Mouse (Mus musculus): ENCODE data around the gene Arhgap25. TPM values are rescaled to one million over a fixed set of nuclear protein-coding genes. Genes with fewer than 3 reads are reported as not detected.
A peak's percentile ranks its signal among the peaks of the same experiment; 100 is the strongest.
"Not testable (repeated sequence)": the region's sequence is repeated elsewhere in the genome, so short reads cannot be mapped to it uniquely, and the experiment has no call there.

Arhgap25 gene
- total RNA-seq, 2 experiments from 2014 or later = 1.1 to 1.3 TPM

- no peak for DNase-seq
- intact Hi-C loops (cut with DNase I) = no loop called here
Observed at GRCm38 (mm10) chr6:87510999-87511398, 22.1 kb downstream of the Arhgap25 start.

- DNase-seq = no peak
- intact Hi-C loops (cut with DNase I) = no loop called here
Observed at GRCm38 (mm10) chr6:87509806-87510205, 23.3 kb downstream of the Arhgap25 start.

GRCm38 (mm10) chr6:87504875-87505274 is 28.2 kb downstream of the Arhgap25 start:
- intact Hi-C loops (cut with DNase I) = no loop called here

GRCm38 (mm10) chr6:87503976-87504375 is 29.1 kb downstream of the Arhgap25 start:
- intact Hi-C loops (cut with DNase I) = no loop called here
- no peak for DNase-seq

More at GRCm38 (mm10) chr6:87504875-87505274, 28.2 kb downstream of the Arhgap25 start:
- no peak for DNase-seq

GRCm38 (mm10) chr6:87503536-87503935 is 29.5 kb downstream of the Arhgap25 start:
- intact Hi-C loops (cut with DNase I) = no loop called here
- DNase-seq = no peak

GRCm38 (mm10) chr6:87502831-87503286 is 30.2 kb downstream of the Arhgap25 start:
- no peak for DNase-seq
- intact Hi-C loops (cut with DNase I) = no loop called here

GRCm38 (mm10) chr6:87502411-87502810 is 30.6 kb downstream of the Arhgap25 start:
- intact Hi-C loops (cut with DNase I) = no loop called here
- DNase-seq = no peak

GRCm38 (mm10) chr6:87500696-87501095 is 32.4 kb downstream of the Arhgap25 start:
- intact Hi-C loops (cut with DNase I) = no loop called here

GRCm38 (mm10) chr6:87499791-87500190 is 33.3 kb downstream of the Arhgap25 start:
- intact Hi-C loops (cut with DNase I) = no loop called here
- no peak for DNase-seq

More at GRCm38 (mm10) chr6:87500696-87501095, 32.4 kb downstream of the Arhgap25 start:
- no peak for DNase-seq

- intact Hi-C loops (cut with DNase I) = no loop called here
- peak in 1 of 2 experiments; percentile 26 for DNase-seq
Observed at GRCm38 (mm10) chr6:87496143-87496542, 36.9 kb downstream of the Arhgap25 start.

GRCm38 (mm10) chr6:87494339-87494738 is 38.7 kb downstream of the Arhgap25 start:
- intact Hi-C loops (cut with DNase I) = no loop called here
- DNase-seq = no peak

GRCm38 (mm10) chr6:87487657-87488426 is 45.2 kb downstream of the Arhgap25 start:
- intact Hi-C loops (cut with DNase I) = no loop called here
- DNase-seq = no peak

GRCm38 (mm10) chr6:87484806-87485205 is 48.3 kb downstream of the Arhgap25 start:
- intact Hi-C loops (cut with DNase I) = no loop called here
- DNase-seq = no peak

- no peak for DNase-seq
- intact Hi-C loops (cut with DNase I) = no loop called here
Observed at GRCm38 (mm10) chr6:87483900-87484289, 49.2 kb downstream of the Arhgap25 start.

GRCm38 (mm10) chr6:87483224-87483899 is 49.7 kb downstream of the Arhgap25 start:
- no peak for DNase-seq
- intact Hi-C loops (cut with DNase I) = no loop called here

GRCm38 (mm10) chr6:87479291-87479999 is 53.6 kb downstream of the Arhgap25 start:
- intact Hi-C loops (cut with DNase I) = no loop called here
- no peak for DNase-seq

GRCm38 (mm10) chr6:87478847-87479246 is 54.2 kb downstream of the Arhgap25 start:
- intact Hi-C loops (cut with DNase I) = no loop called here

GRCm38 (mm10) chr6:87475223-87475622 is 57.8 kb downstream of the Arhgap25 start:
- DNase-seq = no peak
- intact Hi-C loops (cut with DNase I) = no loop called here

More at GRCm38 (mm10) chr6:87478847-87479246, 54.2 kb downstream of the Arhgap25 start:
- no peak for DNase-seq

GRCm38 (mm10) chr6:87470098-87470497 is 63.0 kb downstream of the Arhgap25 start:
- intact Hi-C loops (cut with DNase I); DNase-seq: not testable (repeated sequence)

GRCm38 (mm10) chr6:87468372-87468771 is 64.7 kb downstream of the Arhgap25 start:
- intact Hi-C loops (cut with DNase I) = loop anchor here (5.0 kb wide), 1 partner anchor 199 kb away; no protein-coding TSS in a partner anchor
- no peak for DNase-seq

GRCm38 (mm10) chr6:87467373-87467772 is 65.7 kb downstream of the Arhgap25 start:
- intact Hi-C loops (cut with DNase I) = loop anchor here (2.0 to 5.0 kb wide), 2 partner anchors 45 to 200 kb away; no protein-coding TSS in a partner anchor
- no peak for DNase-seq

Measured in gastrocnemius, postnatal 36 days (tissue).